Mouse (Mus musculus): Measurements from ENCODE around the gene Gm9747. TPM values are rescaled to one million over a fixed set of nuclear protein-coding genes. Genes with fewer than 3 reads are reported as not detected.
A peak's percentile ranks its signal among the peaks of the same experiment; 100 is the strongest.

Gm9747 gene
- polyA plus RNA-seq, 1 experiment from 2014 or later = 36.1 TPM

DNA sequence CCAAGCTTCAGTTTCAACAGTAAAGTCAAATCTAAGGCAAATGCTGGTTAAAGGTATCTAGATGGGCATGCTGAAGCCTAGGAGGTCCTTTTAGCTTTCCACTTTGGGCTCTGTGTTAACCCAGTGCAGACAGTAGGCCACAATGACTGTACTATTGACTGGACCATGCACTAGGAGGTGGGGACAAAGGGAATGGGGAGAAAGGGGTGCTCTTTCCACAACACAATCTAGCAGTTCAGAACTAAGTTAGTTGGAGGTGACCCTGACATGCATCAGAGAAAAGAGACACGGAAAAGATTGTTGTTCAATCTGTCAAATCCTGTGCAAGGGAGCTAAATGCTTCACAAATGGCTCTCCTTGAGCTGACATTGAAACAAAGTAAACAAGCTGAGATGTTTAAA lies 51.0 kb downstream of the Gm9747 start:
- Histone ChIP-seq H3K4me3 (ENCODE audit: low read depth, low read length) (peak overlapping the region; percentile 42), H3K36me3 (ENCODE audit: control insufficient read depth, insufficient read depth, low read length) (peaks cover 5% of the 10 kb centered on the region), H3K9me3 (ENCODE audit: control insufficient read depth, low read length) (no peaks in the 10 kb centered on the region), H3K27ac (ENCODE audit: low read depth, low read length) (peak overlapping the region; percentile 86), H3K4me2 (ENCODE audit: low read depth) (peak overlapping the region; percentile 91), H3K27me3 (ENCODE audit: control insufficient read depth, insufficient read depth, low read length) (no peaks in the 10 kb centered on the region), H3K9ac (ENCODE audit: low read length) (peak overlapping the region; percentile 57), H3K4me1 (ENCODE audit: control insufficient read depth, insufficient read depth, low read length) (peaks cover 26% of the 10 kb centered on the region)
- DNase-seq (ENCODE audit: low spot score) (peak; percentile 36), ATAC-seq (ENCODE audit: insufficient read depth, low FRiP score, low TSS enrichment) (no peak)
- WGBS = 15% methylated on average over 1 of the region's 1 CpGs

DNA sequence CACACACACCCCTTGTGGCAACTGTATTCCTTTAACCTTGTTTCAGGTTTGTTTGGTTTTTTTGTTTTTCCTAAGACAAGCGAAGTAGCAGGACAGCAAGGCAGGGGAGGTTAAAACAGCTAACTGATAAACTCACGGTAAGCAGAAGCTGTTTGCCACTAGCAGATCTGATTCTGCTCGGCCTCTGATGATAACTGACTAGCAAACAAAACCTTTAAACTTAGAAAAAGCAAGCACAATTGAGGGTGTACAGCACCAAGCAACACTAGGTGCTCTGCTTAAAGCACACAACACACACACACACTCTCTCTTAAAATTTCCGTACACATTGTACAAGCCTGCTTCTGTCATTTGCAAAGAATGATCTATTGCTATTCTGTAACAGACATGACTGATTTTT lies 51.5 kb downstream of the Gm9747 start:
- H3K36me3 ChIP-seq (ENCODE audit: control insufficient read depth, insufficient read depth, low read length) = peaks cover 8% of the 10 kb centered on the region
- H3K4me3 ChIP-seq (ENCODE audit: low read depth, low read length) = peak overlapping the region; percentile 42
- no peaks in the 10 kb centered on the region for H3K9me3 ChIP-seq (ENCODE audit: control insufficient read depth, low read length)
- peak overlapping the region; percentile 91 for H3K4me2 ChIP-seq (ENCODE audit: low read depth)
- WGBS = 30% methylated on average over 4 of the region's 4 CpGs
- peaks cover 31% of the 10 kb centered on the region for H3K4me1 ChIP-seq (ENCODE audit: control insufficient read depth, insufficient read depth, low read length)
- H3K27ac ChIP-seq (ENCODE audit: low read depth, low read length) = peak overlapping the region; percentile 86
- H3K27me3 ChIP-seq (ENCODE audit: control insufficient read depth, insufficient read depth, low read length) = no peaks in the 10 kb centered on the region
- no peak for ATAC-seq (ENCODE audit: insufficient read depth, low FRiP score, low TSS enrichment)
- no peak for DNase-seq (ENCODE audit: low spot score)
- peak overlapping the region; percentile 57 for H3K9ac ChIP-seq (ENCODE audit: low read length)

Other genes with a start within 250 kb of the Gm9747 start
- 11.5 TPM in 2 replicates for gene Irs1, start 58.3 kb downstream of the Gm9747 start, polyA plus RNA-seq (2014; fragmentation: Nextera tagmentation; extraction: Ambion mirVana)
- 7.9 and 10.3 TPM in 2 replicates for gene Rhbdd1, start 83.3 kb downstream of the Gm9747 start, polyA plus RNA-seq (2014; fragmentation: Nextera tagmentation; extraction: Ambion mirVana)